Mouse (Mus musculus): ENCODE measurements at regions not wholly inside any gene's neighbourhood (a gene's known extent, or its start where the extent isn't known, plus 50 kb on each side); places are given as distances from the start of the nearest gene placed in this dataset.

DNA sequence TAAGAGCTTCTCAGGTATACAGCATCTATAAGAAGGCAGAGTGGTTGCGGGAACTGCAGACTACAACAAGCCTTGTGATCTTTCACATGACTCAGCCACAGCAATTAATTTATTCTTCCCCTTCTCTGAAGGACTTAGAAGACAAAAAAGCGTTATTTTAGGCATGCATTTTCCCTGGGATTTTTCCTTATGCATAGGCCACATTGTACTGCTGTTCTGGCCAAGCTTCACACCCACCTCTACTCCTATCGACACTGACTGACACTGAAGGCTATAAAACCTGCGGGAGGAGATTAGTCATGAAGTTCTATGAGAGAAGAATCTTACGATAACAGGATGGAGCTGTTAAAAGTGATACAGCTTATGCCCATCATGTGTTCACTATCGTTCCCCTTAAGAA, 441.9 kb downstream of the Tox3 start:
- DNase-seq (ENCODE audit: low spot score in 2 of 2), result no peak

DNA sequence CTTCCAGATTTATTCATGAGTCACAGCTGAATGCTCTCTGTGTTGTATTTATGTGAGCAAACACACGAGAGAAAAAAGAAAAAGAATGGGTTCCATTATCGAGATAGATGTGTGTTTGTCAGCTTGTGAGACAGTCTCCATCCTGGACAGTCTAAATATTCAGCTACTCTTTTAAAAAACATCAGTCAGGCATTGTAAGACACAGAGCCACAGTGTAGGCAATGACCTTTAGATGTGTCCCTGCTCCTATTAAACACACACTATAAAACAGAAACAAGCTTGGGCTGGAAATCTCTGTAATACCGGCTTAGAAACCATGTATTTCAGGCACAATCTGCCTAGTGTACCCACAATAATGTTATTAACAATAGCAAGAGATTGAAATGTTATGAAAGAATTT, 442.6 kb downstream of the Tox3 start:
- no peak for DNase-seq (ENCODE audit: low spot score in 2 of 2)

DNA sequence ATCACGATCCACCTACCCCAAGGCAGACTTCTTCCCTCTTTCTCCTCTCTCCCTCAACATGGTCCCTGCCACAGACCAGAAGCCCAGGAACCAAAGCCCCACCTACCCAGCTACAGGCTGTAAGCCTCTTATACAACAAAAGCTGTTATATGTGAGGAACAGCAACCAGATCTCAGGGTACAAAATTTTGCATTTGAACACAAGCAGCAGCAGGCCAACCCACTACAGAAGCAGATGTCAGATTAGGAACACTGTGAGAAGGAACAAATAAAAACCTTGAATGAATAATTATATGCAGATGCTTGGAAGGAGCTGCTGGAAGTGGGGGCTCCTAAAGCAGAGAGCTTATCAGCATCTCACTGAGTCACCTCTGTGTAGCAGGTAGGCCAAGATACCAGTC, 444.8 kb downstream of the Tox3 start:
- DNase-seq (ENCODE audit: low spot score in 2 of 2), result no peak

DNA sequence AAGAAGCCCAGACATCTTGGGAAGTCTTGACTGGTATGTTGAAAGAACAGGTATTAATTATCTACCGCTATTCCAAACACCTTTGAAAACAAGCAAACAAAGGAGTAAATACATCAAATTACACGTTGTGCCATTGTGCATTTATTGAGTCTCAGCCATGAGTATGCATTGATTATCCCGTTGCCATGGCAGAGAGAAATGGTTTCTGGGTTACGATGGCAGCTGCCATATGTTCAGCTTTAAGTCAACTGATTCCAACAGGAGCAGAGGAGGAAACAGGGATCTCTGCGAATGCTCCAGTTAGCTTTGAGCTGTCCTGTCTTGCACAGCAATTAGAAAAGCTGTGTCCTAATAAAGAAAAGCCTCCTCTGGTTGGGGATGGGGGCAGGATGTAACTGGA, 475.4 kb downstream of the Tox3 start:
- peak in 1 of 2 experiments; percentile 3 for DNase-seq (ENCODE audit: low spot score in 2 of 2)

DNA sequence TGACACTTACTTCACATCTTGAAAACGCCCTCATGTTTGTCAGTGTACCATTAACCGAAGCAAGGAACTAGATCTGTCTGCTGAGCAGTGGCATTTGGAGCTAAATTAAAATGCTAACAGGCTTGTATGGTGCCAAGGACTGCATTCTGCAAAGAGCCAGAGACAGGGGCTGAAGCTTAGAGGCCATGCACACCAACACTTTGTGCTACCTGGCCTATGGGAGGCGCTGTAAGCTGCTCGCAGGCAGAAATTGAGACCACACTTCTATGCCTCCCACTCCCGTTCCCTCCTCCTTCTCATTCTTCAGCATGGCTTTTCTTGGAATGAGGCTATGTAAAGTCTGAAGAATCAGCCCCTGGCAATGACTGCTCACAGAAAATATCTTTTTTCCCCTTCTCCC, 476.2 kb downstream of the Tox3 start:
- DNase-seq (ENCODE audit: low spot score in 2 of 2), result peak; percentile 2 to 20

DNA sequence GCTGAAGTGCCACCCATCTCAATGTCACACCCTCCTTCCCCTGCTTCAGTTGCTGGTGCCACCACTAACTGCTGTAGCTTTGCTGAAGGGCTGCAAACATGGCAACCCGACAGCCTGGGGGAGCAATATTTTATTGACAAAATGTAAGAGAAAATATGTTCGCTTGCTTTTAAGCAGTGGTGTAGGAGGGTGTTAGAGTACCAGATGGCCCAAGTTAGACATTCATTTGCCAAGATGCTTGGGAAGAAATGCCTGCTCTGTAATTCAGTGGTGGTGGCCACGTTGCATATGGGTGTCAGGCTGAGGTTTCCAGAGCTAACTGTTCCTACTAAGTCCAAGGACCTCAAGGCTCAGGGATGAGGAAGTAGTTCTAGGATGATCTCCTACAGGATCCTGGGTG, 488.3 kb downstream of the Tox3 start:
- peak in 1 of 2 experiments; percentile 3 for DNase-seq (ENCODE audit: low spot score in 2 of 2)

DNA sequence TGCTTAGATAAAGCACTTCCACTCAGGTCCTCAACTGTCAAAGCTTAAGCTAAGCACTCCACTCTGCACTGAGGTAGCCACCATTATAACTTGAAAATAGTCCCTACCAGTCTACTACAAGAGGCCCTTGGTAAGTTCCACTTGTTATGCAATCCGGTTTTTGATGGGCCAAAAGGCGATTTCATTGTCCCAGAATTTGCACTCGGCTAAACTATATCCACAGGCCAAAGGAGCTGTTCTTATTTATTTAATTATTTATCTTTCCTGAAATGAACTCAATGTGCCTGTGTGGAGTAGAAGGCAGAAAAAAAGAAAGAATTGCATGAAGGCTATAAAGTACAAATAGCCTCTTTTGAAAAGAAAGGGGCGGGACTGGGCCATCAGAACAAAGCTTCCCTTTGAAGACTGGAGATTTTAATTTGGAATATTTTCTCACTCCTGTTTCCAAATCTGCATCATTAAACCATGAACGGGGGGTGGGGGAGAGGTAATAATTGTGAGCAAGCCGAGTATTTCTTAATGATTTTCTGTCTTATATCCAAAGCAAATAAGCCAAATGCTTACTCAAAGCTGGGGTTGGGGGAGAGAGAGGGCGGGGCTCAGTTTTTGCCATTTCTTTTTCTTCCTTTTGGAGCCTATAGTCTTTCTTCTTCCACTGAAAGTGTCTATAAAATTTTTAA, 489.3 kb downstream of the Tox3 start:
- no peak for DNase-seq (ENCODE audit: low spot score in 2 of 2)

DNA sequence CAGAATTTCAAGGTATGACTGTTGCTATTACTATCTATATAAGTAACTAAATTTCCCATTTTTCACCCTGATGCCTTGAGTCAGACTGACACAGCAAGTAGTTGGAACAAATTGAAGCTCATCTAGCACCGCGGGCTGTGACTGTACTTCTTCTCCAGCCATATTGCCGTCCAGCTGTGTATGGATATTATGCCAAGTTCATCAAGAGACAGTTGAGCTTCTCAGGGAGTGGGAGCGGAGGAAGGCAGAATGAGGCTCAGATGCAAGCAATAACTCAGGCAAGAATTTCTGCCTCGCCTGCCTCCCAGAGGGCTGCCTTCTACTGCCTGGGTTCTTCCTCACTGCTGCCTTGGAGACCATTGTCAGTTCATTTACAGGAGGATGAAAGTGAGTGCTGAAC, 492.6 kb downstream of the Tox3 start:
- DNase-seq (ENCODE audit: low spot score in 2 of 2), result no peak

DNA sequence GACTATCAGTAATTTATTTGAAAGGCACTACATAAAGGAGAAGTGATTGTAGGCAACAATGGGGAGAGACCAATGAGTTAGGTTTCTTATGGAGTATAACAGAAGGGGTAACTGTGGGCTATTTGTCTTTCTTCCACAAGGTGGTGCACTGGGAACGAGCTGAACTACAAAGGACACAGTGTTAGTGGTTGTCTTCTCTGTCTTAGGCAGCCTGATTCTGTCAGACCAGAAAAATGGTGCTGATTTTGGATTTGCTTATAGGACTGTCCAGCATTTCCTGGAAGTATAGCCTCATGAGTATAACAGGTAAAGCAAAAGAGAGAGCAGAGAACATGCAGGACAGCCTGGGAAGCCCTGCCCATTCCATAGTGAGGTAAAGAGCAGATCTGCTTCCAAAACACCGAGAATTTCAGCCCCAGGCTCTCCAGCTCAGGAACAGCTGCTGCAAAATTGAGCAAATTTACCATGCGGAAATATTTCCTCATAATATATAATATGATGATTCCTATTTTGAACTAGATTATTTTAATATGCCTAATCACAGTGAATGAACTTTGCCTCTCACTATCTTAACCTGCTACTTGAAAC, 497.8 kb downstream of the Tox3 start:
- peak; percentile 37 to 71 for DNase-seq (ENCODE audit: low spot score in 2 of 2)

DNA sequence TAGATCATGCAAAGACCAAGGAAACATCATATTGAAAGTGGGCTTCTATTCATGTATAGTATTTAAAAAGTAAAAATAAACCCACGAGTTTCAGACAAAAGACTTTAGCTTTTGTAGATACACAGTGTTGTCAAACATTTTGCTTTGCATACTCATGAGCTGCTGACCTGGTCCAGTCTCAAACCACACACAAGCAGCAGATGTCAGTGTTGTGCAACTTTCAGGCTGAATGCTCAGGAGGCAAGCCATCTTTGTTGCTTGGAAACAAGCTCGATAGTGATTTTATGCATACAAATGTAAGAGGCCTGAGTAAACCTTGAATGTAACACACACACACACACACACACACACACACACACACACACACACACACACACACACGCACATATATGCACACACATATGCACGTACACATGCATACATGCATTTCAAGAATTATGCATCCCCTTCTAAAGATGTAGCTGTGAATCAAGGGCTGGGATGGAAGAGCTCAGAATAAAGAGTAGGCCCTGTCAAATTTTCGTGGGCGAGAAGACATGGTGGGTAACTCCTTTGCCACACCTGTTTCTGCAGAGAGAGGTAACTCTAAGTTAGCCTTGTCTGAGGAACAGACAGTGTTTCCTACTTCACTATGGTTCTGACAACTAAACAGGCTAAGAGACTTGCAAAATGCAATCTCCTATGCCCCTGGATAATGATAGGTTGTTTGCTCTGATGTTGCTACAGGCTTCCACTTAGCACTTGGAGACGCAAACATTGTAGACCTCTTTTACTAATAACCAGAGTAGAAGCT, 498.5 kb downstream of the Tox3 start:
- DNase-seq (ENCODE audit: low spot score in 2 of 2), result peak; percentile 56 to 61

DNA sequence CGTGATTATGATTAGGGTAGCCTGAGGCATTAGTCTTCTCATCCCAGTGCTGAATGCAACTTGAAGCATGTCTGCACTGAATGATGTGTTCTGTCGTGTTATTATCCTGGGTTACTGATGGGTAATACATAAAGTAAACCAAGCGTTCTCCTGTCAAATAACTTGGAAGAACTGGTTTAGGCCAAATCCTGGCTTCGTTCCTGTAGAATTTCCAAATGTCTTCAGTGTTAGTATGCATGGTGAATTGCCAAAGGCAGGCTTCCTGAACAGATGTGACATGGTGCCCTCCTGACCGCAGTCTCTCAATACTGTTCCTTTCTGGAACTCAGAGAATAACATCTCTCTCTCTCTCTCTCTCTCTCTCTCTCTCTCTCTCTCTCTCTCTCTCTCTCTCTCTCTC, 509.6 kb downstream of the Tox3 start:
- DNase-seq (ENCODE audit: low spot score in 2 of 2), result no peak

DNA sequence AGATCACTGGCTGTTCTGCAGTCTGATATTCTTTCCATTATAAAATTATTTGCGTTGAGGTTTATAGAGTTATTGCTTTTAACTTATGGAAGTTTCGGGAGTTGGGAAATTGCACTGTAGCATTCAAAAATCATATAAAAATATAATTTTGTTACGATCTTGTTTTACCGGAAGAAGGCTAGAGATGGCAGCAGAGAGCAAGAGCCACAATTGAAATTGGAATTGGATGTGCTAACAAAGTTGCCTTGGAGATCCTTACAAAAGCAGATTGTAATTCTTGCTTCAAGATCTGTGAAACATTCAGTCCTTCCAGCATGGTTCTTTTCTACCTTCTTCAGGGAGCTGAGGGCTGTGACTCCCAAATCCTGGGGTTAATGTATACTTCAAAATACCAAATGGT, 514.4 kb downstream of the Tox3 start:
- no peak for DNase-seq (ENCODE audit: low spot score in 2 of 2)

DNA sequence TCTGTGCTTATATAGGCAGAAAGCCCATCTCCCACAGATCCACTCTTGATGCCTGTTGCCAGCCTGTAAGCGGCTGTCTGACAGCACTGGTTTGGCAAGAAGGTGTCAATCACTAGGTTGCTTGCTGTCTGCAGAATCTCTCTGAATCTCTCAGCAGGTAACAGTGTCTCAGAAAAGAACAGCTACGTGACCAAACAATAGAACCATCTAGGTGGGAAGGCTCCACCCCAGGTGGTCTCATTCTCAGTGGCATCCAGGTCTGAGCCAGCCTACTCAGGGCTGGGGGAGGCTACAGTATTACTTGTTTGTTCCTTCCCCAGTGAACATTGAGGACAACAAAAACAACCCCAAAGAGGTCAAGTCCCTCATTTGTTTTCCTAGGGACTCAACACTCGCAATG, 523.6 kb downstream of the Tox3 start:
- DNase-seq (ENCODE audit: low spot score in 2 of 2), result no peak

DNA sequence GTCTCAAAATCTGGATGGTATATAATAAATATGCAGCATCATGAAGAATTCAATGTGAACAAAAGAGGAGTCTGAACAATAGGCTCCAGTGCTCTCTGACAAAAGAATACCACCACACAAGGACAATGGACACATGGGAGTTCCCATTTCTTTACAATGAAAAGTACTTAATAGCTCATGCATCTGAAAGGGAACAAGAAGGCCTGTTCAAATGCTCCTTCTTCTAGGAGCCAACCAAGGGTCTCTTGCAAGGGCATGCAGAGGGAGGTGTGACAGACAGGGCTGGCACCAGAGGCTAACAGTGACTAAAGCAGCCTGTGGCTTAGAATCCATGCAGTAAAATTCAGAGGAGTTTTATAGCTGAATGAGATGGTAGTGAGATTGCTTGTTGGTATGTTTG, 524.5 kb downstream of the Tox3 start:
- DNase-seq (ENCODE audit: low spot score in 2 of 2), result no peak

DNA sequence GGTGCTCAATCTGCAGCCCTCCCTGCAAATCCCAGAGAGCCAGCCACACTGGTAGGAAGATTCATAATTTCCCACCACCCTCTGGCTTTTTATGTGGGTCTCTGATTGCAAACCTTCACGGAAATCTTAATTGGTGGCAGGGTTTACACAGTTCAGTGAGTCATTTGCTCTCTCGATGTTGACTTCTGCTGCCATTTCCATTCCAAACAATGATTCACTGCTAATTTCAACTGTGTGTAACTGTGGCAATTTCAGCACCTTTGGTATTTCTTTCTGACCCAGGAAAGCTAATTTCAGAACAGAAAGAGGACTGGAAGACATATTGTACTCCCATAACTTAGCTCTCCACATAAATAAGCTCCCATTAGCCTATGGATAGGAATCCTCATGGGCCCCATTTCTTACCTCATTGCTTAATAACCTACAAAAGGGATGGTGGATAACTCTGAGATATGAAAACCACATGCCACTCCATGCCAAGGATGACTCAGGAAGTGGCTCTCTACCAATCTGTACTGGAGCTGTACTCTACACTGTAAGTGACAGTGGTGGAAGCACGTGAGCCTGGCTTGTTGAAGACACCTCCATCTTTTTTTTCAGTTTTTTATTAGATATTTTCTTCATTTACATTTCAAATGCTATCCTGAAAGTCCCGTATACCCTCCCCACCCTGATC, 536.0 kb downstream of the Tox3 start:
- no peak for DNase-seq (ENCODE audit: low spot score in 2 of 2)

DNA sequence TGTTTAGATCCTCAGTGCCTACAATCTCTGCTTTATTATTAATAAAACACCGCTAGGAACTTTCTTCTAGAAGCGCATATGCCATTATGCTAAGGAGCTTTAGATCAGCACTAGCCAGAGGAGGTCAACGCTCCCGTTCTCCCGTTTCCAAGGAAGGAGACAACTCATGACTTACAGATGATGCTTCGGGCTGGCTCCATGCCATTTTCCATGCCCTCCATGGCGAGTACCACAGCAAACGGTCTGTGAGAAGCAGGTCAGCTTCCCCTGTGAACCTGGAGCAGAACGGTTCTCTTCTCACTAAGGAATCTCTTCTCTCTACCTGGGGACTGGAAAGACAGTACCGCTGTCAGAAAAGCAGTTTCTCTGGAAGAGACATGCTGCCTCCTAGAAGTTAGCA, 559.8 kb downstream of the Tox3 start:
- DNase-seq (ENCODE audit: low spot score in 2 of 2), result no peak

DNA sequence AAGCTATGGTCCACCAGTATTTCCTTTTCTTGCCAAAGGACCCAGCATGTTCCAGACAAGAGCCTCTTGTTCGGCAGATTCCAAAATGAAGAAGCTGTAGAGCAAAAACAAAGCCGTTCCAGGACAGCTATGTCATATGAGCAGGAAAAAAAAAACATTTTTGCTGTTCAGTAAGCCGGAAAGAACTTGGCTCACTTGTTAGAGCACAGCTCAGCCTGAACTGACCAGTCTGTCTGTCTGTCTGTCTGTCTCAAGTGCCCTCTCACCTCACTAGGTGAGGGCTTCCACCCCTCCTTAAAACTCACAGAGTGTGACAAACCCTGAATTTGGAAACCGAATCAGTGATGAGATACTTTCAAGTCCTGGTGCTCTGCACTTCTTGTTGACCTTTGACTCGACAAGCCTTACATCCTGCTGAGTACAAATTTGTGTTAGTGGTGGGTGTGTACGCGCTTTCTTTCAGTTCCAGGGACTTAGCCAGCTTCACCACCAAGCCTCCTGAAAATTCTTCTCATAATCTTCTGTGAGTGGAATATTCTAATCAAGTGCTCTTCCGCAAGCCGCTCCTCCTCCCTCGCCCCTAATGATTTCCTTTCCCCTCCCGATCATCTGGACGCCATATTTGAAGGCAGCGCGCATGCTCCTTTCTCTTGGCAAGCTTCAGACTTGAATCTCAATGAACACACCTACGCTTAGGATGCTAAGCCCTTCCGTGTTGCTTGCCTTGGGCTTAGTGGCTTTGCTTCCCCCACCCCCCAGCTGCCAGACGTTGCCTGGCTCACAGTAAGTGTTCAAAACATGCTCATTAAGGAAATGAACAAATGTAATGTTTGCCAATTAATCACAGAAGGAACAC, 560.9 kb downstream of the Tox3 start:
- DNase-seq (ENCODE audit: low spot score in 2 of 2), result peak; percentile 5 to 12

DNA sequence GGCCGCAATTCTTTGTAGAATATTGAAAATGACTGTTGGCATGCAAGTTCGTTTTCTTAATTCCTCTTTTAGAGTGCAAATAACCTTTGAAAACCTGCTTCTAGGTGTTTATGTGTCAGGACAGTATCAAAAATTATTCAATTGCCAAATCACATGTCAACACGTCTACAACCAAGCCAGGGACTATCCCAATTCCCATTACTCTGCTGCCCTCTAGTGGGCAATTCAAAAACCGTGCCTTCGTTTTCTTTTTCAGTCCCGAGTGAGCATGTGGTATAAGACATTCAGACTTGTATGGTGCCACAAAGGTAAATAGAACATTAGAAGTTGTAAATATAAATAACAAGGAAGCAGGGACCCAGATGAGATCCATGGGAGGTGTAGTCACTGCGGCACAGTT, 563.1 kb downstream of the Tox3 start:
- DNase-seq (ENCODE audit: low spot score in 2 of 2), result peak; percentile 62 to 83

DNA sequence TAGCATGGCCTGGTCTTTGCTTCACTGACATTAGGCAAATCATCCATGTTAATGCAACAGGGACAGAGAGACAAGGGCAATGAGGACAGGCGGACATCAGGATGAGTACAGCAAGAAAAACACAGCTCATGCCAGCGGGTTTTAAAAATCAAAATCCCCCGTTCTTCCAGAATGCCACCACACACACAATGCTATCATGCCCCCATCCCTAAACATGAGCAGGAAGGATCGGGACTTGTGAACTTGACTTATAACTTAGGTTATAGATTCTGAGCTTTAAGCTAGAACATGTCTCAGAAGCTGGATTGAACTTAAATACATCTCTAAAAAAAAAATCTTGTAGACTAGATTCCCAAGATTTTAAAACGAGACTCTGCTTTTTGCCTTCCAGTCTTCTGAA, 564.8 kb downstream of the Tox3 start:
- no peak for DNase-seq (ENCODE audit: low spot score in 2 of 2)

DNA sequence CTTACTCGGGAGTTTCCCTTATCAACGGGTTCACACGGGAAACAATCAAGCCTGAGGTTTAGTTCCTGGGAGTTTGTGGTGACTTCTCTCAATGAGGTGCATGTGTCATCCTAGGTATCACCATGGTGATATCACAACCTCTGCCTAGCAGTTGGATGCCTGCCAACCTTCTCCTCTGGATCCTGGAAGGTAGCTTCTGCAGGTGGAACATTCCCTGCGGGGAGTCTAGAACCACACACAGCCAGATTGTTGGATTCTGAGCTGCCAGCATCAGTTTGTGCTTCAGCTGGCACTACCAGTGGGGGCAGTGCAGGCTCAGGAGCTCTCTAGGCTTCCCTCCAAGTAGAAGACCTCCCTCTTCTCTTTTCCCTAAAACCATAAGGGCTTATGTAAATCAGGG, 581.8 kb downstream of the Tox3 start:
- DNase-seq (ENCODE audit: low spot score in 2 of 2), result no peak

DNA sequence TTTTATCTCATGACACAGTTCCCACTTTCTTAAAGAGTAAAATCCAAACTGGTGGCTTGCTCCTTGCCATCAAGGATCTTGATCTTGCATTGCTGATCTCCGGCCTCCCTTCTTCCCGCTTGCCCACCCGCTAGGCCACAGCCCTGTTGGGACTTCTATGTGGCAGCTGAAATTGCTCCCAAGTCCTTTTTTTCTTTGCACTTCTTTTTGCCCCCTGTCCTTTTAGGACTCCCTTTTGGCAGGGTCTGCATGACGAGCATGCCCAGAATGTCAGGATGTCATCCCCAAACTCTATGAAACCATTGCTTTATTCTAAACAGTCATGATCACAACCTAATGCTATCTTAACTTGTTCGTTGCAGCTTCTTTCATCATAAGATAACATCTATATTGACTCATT, 588.6 kb downstream of the Tox3 start:
- no peak for DNase-seq (ENCODE audit: low spot score in 2 of 2)

DNA sequence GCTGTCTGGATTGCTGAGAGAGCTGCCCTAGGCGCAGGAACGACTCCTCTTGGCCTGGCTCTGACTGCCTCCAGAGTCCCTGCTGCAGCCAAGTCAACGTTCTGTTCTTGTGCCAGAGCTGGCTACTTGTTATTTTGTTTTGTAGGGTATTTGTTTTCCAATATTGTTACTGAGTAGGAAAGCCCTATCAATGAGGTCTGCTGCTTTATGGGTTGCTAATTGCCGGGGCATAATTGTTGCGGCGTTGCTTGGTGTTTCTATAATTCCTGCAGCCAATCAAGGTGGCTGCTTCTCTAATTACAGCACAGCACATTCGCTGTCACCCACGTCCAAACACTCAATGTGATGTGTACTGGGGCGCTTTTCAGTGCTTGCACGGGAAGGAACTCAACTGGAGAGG, 589.4 kb downstream of the Tox3 start:
- no peak for DNase-seq (ENCODE audit: low spot score in 2 of 2)

Data from frontal cortex, postnatal 25 days (tissue).